Mouse (Mus musculus): ENCODE measurements around the gene P2ry6.

Gene P2ry6

DNA sequence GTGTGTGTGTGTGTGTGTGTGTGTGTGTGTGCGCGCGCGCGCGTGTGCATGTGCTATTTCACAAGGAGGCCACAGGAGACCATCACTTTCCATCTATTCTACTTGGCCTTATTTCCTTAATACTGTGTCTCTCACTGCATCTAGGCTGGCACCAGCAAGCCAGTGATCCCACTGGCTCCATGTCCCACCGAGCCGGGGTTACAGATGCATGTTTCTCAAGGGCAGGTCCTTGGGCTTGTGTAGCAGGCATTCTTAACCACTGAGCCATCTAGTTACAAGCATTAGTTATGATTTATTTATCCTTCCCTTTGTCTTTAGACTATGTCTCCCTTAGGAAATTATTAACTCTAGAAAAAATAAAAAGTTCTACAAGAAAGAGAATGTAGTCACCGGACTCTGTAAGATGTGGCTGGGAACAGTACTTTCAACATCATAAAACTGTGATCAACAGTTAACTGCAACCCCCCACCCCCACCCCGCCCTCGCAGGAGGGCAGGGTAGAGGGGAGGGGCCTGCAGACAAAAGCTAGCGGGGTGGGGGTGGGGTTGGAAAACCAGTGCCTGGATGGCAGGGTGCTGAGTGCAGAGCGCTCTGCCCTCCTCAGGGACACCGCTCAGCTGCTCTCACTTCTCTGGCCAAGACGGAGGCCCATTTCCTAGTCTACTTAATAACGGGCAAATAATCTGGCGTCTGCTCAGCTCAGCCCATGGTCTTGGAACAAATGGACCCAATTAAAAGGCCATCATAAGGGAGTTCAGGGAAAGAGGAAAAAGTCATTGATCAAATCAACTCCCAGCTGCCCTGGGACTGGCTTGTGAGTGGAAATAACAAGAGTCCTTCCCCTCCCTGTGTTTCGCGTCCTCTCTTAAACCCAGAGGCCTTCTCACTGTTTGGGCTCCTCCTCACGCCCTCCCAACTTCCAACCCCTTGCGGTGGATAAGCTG, 10.3 kb upstream of the P2ry6 start:
- no peak for DNase-seq

DNA sequence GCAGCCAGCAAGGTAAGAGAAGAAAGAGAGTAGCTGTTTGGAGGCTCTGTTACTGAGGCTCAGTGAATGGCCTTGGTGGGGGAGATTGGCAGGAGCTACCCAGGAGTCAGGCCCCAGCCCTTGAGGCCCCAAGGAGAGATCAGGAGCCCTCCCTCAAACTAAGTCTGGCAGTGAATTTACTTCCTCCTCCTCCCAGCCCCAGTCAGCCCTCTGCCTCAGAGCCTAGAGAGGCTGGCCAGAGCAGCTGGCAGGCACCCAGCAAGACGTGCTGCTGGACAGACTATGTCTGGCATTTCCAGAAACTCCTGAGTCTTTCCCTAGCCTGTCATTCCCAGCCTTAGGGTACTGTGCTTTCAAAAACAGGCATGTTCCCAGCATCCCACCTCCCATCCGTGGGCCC, 4.7 kb upstream of the P2ry6 start:
- no peak for DNase-seq

DNA sequence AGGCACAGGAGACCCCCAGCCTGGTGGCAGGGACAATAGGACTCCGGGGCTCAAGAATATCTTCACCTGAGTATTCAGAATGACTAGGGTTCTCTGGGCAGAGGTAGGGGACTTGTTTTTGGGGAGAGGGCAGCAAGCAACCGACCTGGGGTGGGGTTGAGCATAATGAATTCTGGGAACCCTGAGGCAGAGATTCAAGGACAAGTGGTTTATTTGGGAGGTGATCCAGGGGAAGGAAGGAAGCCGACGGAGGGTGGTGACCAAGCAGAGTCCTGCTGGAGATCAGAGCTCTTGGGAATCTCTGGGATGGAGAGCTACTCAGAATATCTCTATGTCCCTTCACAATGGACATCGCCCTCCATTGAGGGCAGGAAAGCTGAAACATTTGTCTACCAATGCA, 3.7 kb upstream of the P2ry6 start:
- DNase-seq, result no peak

DNA sequence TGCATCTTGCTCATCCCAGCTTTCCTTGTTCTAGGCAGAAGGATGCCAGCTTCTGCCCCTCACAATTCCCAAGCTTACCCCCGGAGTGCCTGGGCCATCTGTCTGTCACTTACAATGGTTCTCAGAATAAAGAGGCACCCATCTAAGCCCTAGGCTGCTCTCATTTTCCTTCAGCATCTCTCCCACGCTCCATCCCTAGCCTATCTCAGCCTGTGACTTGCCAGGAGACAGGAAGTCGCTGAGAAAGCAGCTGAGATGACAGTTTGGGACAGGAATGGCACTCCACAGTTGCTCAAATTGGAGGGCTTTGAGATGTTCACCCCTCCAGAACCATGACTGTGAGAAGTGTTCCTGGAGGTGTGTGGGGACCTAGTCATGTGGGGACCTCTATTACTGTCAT, 1.6 kb downstream of the P2ry6 start:
- DNase-seq, result no peak

DNA sequence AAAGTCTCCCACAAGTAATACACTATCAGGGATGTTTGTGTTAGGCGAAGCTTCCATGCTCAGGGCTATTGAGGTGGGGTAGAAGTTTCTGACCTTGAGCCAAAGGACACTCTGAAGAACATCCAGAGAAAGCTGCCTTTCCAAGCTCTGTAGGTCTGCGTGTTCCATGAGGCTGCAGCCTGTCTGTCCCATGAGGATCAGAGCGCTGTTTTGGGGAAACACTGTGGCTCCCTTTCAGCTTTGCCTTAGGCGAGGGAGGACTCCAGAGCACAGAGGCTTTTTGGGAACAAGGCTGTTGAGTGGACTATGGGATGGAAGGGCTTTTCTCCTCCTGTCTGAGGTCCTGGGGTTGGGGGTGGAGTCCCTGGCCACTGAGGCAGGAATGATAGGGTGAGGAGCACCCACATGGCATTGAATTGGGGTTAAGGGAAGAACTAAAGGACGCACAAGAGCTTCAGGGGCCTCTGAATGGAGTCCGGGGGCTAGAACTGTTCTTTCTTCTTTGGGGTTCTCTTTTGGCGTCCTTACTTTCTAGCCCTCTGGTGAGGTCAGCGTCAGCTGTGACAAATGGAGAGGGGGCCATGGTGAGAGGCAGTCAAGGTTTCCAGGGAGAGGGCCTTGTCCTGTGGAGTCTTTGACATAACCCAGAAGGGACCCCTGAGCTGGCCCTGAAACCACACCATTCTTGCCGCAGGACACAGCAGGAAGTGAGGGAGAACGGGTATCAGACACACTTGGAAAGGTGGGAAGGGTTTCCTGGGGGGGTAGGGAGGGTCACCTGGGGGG, 5.4 kb downstream of the P2ry6 start:
- DNase-seq, result no peak

DNA sequence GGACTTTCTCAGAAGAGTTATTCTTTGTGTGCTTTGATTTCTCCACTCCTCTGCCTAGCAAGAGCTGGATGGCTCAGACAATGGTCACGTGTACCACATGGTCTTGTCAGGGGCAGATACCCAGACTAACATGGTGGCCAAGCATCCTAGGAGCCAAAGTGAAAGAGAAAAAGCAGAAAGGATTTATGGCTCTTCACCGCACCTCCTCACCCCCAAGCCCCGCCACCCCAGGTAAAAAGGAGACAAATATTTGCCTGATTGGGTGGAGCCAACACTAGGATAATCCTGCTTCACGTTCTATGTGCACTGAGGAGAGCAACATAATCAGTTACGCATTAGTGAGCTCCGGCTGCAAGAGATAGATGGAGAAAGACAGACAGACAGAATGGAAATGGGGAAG, 6.1 kb downstream of the P2ry6 start:
- DNase-seq, result no peak

DNA sequence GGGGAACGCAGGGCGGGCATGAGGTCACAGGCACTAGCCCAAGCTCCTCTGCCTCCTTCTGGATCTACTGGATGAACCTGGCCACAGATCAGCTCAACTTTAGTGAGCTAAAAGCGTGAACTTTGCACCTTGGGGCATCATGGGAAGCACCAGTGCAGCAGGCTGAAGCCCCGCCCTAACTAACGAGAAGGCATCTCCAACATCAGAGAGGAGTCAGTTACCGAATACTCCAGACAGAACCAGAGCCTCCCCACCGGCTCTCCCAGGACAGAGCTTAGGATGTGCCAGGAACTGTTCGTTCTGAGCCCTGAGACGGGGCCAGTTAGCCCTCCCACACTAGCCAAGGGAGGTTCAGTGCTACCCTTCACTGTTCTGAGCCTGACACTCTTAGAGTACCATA, 6.6 kb downstream of the P2ry6 start:
- no peak for DNase-seq

DNA sequence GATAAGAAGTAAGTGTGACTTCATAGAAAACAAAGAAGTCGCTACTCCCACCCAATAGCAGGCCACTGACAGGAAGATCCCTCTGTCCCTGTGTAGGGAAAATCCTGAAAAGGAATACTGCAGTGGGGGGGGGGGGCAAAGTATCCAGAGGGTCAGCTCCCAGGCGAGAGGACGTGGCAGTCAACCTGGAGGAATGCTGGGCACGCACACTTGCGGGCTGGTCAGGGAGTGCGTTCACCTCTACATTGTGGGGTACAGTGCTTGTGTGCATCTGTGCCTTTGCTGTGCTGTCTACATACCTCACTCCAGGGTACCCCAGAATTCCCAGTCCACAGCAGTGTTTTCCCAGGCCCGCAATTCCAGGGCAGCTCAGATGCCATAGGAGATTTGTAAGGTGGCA, 8.4 kb downstream of the P2ry6 start:
- DNase-seq, result no peak

DNA sequence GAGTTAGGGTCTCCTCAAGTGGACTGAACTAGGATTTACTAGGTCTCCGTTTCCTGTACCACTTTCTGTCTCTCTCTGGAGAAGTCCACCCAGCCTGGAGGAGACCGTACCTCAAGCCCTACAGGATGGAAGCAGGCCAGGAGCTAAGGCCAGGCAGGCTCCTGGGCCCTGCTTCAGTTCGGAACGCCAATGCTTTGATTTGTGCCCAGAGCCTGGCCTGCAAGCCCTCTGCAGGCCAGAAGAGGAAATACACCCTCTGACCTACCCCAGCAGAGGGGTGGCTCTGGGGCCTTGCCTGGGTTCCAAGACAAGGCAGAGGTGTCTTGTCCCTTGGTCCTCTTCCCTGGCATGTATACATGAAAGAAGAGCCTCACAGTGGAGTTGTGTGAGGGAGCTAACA, 9.4 kb downstream of the P2ry6 start:
- DNase-seq, result no peak

DNA sequence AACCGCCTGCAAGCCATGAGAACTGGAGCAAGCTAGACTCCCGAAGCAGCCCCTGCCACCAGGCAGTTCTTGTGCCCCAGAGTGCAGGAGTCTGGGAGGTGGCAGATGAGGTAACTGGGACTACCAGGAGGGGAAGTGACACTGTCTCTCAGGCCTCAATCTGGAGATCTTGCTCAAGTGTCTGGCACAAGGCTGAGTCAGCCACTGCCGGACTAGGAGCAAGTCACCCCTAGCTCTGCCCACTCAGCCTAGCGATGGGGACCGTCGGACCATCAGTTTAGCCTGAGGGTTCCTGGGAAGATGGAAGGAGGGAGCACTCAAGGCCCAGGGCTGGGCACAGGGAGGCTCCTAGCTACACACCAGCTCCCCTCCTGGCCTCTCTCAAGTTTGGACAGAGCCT, 10.2 kb downstream of the P2ry6 start:
- DNase-seq, result no peak

DNA sequence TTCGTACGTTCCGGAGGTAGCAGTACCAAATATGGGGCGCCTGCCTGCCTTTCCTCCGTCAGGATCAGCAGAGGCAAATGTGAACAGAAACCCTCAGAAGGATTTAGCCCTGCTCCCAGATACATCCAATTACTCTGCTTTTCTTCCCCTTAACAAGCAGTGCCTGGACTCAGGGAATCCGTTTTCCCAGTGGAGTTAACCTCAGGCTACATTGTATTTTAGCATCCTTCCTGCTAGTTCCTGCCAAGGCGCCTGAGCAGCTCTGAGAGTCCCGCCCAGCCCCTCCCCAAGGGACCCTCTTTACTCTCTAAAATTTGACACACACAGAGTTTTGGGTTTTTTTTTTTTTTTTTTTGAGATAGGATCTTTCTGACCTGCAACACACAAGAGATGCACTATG, 11.1 kb downstream of the P2ry6 start:
- DNase-seq, result no peak

DNA sequence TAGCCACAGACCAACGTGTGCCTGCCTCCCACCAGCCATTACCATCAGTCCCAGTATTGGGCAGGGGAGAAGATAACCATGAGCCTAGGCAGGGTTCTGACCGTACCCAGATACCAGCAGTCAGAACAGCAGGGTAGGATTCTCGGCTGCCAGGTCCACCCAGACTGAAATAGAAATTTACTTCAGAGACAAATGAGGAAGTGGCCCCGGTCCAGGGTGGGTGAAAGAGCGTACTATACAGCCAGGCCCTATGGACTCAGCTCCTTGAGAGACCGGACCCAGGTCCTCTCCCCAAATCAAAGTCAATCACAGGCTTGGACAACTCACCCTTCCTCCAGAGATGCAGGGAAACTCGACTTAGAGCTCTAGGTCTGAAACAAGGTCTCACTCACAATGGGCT, 13.3 kb downstream of the P2ry6 start:
- no peak for DNase-seq

DNA sequence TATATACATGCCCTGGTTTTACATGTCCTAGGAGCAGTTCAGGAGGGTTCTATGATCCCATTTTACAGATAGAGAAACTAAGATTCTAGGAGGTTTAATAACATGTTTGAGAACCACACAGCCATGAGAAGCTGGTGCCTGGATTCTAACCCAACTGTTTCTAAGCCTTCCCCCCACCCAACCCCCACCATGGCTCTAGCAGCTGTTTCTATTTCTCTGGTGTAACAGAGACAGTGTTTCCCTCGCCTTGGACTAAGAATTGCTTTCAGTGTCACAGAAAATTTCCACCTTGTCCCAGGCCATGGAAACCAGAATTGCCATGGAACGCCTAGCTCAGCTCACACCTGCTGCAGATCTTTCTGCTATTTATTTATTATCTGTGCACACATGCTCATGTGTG, 14.0 kb downstream of the P2ry6 start:
- DNase-seq, result no peak

DNA sequence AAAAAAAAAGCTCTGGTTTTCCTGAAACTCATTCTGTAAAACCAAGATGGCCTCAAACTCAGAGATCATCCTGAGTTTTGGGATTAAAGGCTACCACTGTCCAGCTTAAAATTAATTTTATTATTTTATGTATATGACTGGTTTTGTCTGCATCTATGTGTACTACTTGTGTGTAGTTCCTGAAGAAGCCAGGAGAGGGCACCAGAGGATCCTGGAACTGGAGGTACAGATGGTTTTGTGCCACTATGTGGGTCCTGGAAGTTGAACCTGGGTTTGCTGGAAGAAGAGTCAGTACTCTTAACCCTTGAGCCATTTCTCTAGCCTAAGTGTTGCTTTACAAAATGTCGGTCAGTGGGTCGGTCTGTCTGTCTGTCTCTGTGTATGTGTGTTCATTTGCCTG, 16.0 kb downstream of the P2ry6 start:
- no peak for DNase-seq

DNA sequence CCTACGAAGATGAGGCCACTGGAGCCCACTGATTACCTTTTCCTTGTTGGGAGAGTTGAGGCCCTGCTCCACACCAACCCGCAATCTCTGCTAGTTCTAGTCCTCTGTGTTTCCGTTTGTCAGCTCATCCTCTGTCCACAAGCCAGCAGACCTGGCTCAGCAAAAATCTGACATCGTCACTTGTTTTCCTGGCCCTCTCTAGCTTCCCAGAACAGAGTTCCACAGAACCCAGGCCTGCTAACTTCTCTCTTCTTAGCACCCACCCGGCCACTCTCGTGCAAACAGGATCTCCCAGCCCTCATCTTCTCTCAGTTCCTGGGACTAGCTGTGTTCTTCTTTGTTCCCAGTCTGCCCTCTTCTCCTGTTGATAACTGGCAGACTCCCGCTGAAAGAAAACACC, 21.8 kb downstream of the P2ry6 start:
- DNase-seq, result no peak

DNA sequence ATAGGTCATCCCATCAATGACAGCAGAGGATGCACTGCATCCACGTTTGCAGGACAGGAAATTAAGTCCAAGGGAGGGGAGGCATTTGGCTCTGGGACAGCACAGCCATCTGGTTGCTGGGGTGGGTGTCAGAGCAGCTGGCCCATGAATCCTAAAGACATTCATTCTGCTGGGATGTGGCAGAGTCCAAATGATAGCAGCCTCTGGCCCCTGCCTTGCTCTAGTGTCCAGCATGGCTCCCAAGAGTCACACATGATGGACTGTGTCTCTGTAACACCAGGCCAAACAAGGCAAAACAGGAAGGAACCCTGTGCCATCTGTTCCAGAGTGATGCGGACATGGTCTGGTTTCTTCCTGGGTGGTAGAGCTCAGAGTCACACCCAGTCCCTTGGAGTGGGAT, 22.5 kb downstream of the P2ry6 start:
- no peak for DNase-seq

DNA sequence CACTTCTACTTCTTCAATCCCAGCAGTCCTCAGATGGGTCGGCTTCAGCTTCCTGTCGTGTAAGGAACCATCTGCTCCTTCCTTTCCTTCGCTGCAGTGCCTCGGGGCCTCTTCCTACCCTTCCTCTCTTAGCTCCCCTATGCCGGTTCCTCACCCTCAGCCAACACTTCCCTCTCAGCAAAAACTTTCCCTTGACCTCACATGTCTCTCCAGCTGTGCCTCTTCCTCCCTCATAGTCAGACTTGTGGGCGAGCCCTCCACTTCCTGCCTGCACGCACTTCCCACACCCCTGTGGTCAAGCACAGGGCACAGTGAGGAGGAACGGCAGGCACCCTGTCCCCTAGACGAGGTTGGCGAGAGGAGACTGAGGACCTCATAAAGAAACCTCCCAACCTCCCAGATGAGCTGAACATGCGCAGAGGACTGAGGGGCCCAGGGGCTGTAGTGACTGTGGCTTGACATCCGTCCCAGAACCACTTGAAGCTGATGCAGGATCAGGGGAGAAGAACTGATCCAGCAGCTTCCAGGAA, 23.9 kb downstream of the P2ry6 start:
- no peak for DNase-seq

DNA sequence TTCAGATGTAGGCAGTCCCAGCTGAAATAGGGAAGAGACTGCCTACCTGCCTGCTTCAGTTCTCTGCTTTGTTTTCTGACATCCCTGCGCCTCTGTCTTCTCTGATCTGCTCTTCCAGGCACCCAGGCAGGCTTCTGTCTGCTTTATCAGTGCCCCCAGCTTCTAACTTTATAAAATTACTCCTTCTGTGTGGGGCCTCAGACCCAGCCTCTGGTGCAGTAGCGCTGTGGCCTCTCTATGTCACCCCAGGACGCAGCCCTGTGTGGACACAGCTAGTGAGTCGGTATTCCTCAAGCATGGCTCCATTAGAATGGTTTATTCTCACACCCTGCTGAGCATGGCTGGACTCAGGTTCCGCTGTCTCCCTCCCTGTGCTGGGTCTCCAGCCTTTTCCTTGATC, 24.4 kb downstream of the P2ry6 start:
- no peak for DNase-seq

DNA sequence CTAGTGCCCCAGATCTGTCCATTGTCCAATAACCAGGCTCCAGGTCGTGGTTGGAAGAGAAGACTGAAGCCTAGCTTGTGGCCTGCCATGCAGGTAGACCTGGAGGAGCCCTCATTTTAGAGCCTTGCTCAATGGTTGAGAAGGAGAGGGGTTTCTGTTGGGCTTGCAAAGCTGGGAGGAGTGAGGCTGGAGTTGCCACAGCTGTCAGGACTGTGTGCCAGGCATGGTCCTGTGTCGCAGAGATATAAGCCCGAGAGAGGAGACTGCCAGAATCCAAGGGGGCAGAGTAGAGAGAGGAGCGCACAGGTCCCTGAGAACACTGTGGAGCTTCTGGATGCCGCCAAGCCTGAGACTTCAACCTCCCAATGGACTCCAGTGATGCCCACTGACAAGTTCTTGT, 29.7 kb downstream of the P2ry6 start:
- no peak for DNase-seq

DNA sequence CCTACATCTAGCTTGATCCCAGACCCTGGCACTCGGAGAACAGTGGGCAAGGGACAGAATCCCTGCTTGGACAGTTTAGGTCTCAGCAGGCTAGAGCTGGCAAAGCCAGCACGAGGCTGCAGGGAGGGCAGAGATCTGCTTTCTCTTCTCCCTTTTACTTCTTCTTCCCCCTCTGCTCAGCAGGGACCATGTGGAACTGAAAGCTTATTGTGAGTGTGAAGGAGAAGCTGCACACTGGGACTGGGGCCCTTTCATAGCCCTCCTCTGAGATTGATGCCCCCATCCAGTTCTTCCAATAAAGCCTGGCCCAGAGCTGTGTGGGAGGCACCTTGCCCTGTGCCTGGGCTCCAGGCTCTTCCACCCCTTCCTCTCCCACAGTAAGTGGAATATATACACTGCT, 30.1 kb downstream of the P2ry6 start:
- DNase-seq, result no peak

DNA sequence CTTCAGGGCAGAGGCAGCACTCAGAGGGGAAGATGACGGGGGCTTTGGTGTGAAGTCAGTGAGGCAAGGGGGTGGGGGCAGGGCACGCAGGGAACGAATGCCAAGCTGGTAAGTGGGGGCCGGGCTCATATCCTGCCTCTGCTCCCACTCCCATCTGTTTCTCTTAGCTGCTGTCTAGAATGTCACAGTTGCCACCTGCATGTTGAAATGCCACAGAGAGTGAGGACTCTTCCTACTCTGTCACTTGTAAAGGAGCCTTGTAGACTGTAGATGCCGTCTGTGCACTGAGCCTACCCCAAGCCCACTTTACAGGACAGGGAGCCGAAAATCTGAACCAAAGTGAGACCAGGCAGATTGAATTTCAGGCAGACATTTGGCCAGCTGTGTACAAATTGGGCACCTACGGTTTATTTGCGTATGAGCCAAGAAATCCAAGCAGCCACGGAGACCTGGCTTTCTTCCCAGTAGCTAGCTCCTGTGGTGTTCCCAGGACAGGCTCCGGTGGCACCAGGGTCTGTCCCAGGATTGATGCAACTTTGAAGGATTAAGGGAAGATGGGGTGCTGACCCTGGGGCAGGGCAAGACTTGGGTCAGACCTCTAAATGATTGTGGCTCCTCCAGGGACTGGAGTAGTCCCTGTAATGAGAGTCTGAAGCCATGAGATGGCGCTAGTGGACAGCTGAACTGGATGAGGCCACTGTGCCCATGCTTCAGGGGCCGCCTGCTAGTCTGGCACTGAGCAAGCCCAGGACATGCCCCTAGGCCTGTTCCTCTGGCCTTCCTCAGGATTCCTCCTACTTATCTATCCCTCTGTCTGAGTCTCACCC, 31.4 kb downstream of the P2ry6 start:
- peak; percentile 54 for DNase-seq

DNA sequence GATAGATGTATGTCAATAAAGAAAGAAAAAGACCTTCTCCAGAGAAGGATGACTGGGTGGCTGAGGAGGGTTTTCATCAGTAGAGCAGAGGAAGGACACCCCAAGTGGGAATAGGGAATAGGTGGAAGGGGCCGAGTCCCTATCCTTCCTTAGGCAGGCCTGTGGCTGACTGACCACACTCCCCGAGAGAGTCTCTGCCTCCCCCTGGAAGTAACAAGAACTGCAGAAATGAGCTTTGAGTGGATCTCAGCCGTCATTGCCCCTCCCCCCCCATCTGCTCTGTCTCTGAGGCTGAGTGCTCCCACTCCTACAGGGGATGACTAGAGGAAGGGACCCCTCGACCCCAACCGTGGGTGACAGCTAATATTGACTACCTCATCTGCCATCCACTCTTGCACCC, 33.3 kb downstream of the P2ry6 start:
- no peak for DNase-seq

DNA sequence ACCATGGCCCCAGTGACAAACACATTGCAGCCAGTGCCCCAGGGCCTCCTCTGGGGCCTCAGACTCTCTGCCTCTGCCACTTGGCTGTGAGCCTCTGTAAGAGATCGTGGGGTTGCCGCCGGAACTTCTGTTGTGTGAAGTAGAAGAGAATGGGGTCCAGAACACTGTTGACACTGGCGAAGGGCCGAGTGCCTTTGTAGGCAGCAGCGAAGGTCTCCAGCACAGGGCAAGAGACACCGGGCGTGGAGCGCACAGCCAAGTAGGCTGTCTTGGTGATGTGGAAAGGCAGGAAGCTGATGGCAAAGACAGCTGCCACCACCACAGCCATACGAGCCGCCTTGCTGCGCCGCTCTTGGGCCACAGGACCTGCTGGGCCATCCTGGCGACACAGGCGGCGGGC, 36.3 kb downstream of the P2ry6 start:
- no peak for DNase-seq
